Mouse (Mus musculus): ENCODE measurements at regions not wholly inside any gene's neighbourhood (a gene's known extent, or its start where the extent isn't known, plus 50 kb on each side); places are given as distances from the start of the nearest gene placed in this dataset.
"Not testable (repeated sequence)": the region's sequence is repeated elsewhere in the genome, so short reads cannot be mapped to it uniquely, and the experiment has no call there.

DNA sequence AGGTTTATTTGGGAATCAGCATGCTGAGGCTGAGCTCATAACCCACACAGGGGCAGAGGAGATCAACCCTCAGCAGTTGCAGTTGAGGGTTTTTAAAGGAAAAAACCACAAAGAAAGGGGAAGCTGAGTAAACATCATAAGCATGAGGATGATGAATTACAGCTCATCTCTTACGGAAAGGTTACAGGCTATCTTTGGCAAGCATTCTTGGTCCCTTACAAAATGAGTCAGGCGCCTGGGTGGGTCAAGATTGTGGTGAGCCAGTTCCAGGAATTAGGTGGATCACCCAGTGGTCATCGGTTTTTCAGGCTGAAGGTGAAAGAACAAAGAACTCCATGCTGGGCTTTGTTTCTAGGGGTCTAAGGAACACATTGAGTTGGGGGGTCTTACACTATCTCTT is 121.5 kb downstream of the Anxa5 start:
- TF ChIP-seq MAX (IDR thresholded peaks at IDR 0.05), result peak; percentile 10
- not testable (repeated sequence) for H3K79me3 ChIP-seq (ENCODE audit: low read depth); H3K36me3 ChIP-seq (ENCODE audit: control insufficient read depth, insufficient read depth); H3K27me3 ChIP-seq (ENCODE audit: control insufficient read depth, insufficient read depth, insufficient read length); H3ac ChIP-seq (ENCODE audit: control insufficient read depth, insufficient read length, low read depth); H3K79me2 ChIP-seq (ENCODE audit: control insufficient read depth, insufficient read depth); H3K4me3 ChIP-seq (ENCODE audit: insufficient read depth, poor library complexity, severe bottlenecking)

DNA sequence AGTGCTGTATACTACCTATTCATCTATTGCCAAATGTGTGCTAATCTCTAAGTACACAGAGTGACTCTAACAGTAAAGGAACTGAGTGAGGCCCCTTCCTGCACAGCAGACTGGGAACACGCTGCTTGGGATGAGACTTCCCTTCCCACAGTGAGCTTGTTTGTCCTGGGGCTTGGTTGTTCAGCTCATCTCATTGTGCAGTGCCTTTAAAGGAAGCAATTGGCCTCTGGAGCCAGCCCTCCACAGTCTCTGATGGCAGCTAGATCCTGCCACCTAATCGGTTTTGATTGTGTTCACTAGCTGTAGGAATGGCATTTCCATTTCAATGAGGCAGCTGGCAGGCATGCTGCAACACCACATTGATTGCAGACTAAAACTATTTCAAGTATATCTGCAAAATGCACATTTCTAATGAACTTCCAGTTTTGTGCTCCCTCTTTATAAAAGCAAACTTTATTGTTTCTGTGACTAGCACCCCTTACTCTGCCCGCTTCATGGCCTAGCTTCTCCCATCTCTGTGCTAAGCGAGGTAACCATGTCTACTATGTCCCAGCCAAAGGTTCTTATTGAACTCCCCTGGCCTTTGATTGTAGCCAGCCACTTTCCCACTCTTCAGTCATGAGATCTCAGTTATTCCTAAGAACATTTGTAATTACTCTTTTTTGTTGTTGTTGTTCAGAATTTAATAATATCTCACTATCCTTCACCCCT is 123.5 kb downstream of the Anxa5 start:
- H3K27me3 ChIP-seq (ENCODE audit: control insufficient read depth, insufficient read depth, insufficient read length), result no peaks in the 10 kb centered on the region
- no peaks in the 10 kb centered on the region for H3K79me3 ChIP-seq (ENCODE audit: low read depth)
- H3ac ChIP-seq (ENCODE audit: control insufficient read depth, insufficient read length, low read depth), result no peak overlapping the region
- no peaks in the 10 kb centered on the region for H3K36me3 ChIP-seq (ENCODE audit: control insufficient read depth, insufficient read depth)
- H3K4me3 ChIP-seq (ENCODE audit: insufficient read depth, poor library complexity, severe bottlenecking), result no peak overlapping the region
- TF ChIP-seq CEBPB (IDR thresholded peaks at IDR 0.05; ENCODE audit: low read depth) (no peak), USF1 (IDR thresholded peaks at IDR 0.05; ENCODE audit: low read depth) (no peak), MYOD1 (IDR thresholded peaks at IDR 0.05; ENCODE audit: control insufficient read depth, insufficient read length, low read depth) (no peak), CTCF (IDR thresholded peaks at IDR 0.05; ENCODE audit: control insufficient read depth, insufficient read depth, insufficient read length) (no peak), FOSL1 (IDR thresholded peaks at IDR 0.05; ENCODE audit: insufficient read depth, low read length, poor library complexity, severe bottlenecking) (no peak), MAX (IDR thresholded peaks at IDR 0.05) (no peak), MYOG (IDR thresholded peaks at IDR 0.05; ENCODE audit: control insufficient read depth, extremely low read depth, insufficient read length) (no peak)
- H3K79me2 ChIP-seq (ENCODE audit: control insufficient read depth, insufficient read depth), result no peaks in the 10 kb centered on the region

DNA sequence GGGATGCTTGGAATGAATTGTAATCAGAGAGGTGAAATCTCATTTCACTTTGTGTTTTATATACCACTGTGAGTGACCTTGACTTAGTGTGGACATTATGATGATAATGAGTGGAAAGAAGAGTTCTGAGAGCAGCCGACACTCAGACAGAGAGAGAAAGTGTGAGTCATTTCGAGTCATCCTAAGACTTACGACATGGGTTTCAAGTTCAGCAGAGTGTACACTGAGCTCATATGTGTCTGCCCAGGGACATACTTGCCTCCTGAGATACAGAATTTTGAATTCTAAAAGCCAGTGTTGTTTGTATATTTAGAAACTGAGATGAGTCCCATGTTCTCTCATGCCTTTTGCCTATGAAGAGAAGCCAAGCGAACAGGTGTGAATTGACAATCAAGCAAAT is 126.6 kb downstream of the Anxa5 start:
- Histone ChIP-seq H3ac (ENCODE audit: control insufficient read depth, insufficient read length, low read depth) (no peak overlapping the region), H3K4me3 (ENCODE audit: insufficient read depth, poor library complexity, severe bottlenecking) (no peak overlapping the region), H3K79me2 (ENCODE audit: control insufficient read depth, insufficient read depth) (no peaks in the 10 kb centered on the region), H3K36me3 (ENCODE audit: control insufficient read depth, insufficient read depth) (no peaks in the 10 kb centered on the region), H3K27me3 (ENCODE audit: control insufficient read depth, insufficient read depth, insufficient read length) (no peaks in the 10 kb centered on the region), H3K79me3 (ENCODE audit: low read depth) (no peaks in the 10 kb centered on the region)
- TF ChIP-seq FOSL1 (IDR thresholded peaks at IDR 0.05; ENCODE audit: insufficient read depth, low read length, poor library complexity, severe bottlenecking), result no peak
- no peak for TF ChIP-seq MYOG (IDR thresholded peaks at IDR 0.05; ENCODE audit: control insufficient read depth, extremely low read depth, insufficient read length)
- TF ChIP-seq USF1 (IDR thresholded peaks at IDR 0.05; ENCODE audit: low read depth), result no peak
- TF ChIP-seq CTCF (IDR thresholded peaks at IDR 0.05; ENCODE audit: control insufficient read depth, insufficient read depth, insufficient read length), result no peak
- TF ChIP-seq MYOD1 (IDR thresholded peaks at IDR 0.05; ENCODE audit: control insufficient read depth, insufficient read length, low read depth), result no peak
- no peak for TF ChIP-seq MAX (IDR thresholded peaks at IDR 0.05)
- TF ChIP-seq CEBPB (IDR thresholded peaks at IDR 0.05; ENCODE audit: low read depth), result no peak

DNA sequence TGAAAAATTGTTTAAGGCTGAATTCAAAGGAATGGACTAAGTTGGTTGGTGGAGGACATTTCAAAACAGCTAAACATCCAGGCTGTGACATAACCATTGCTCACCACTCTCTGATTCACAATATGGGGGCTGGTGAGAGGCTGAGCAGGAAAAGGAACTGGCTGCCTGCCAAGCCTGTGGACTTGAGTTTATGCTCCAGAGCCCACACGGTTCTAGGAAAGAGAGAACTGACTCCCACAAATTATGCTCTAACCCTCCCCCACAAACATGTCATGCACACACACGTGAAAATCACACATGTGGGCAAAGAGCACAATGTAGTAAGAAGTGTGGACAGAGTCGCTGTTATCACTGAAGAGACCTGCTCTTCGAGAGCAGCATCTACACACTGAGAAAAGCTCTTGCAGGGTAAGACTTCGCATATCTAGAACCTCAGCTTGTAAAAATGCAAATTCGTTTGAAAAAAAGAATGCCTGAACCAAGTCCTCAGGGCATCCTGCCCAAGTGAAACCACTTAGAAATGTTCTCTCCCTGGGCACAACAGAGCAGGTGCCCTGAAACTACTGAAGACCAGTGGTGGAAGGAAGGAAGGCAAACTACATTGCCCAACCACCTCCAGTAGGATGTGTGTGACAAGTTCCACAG is 118.9 kb upstream of the Qrfpr start:
- TF ChIP-seq MAX (IDR thresholded peaks at IDR 0.05), result no peak
- peak; percentile 13 for TF ChIP-seq CEBPB (IDR thresholded peaks at IDR 0.05; ENCODE audit: low read depth)
- TF ChIP-seq CTCF (IDR thresholded peaks at IDR 0.05; ENCODE audit: control insufficient read depth, insufficient read depth, insufficient read length), result no peak
- no peak for TF ChIP-seq MYOD1 (IDR thresholded peaks at IDR 0.05; ENCODE audit: control insufficient read depth, insufficient read length, low read depth)
- TF ChIP-seq USF1 (IDR thresholded peaks at IDR 0.05; ENCODE audit: low read depth), result no peak
- Histone ChIP-seq H3K4me3 (ENCODE audit: insufficient read depth, poor library complexity, severe bottlenecking) (no peak overlapping the region), H3K27me3 (ENCODE audit: control insufficient read depth, insufficient read depth, insufficient read length) (no peaks in the 10 kb centered on the region), H3K79me2 (ENCODE audit: control insufficient read depth, insufficient read depth) (no peaks in the 10 kb centered on the region), H3K79me3 (ENCODE audit: low read depth) (no peaks in the 10 kb centered on the region), H3ac (ENCODE audit: control insufficient read depth, insufficient read length, low read depth) (no peak overlapping the region), H3K36me3 (ENCODE audit: control insufficient read depth, insufficient read depth) (no peaks in the 10 kb centered on the region)

DNA sequence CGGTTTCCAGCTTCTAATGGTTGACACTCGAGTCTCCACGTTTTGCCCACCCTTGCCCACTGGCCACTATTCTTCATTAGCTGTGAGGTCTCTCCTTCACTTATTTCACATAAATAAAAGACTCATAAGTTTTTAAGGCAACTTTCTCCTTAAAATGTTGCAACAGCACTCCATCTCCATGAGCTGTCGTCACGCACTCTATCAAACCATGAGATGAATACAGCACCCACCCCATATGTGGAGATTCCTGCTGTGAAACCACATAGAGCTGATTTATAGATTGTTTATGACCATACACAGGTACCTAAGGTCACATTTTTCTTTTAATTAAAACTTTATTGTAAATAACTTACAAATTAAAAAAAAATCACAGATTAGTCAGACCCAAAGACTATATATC is 117.5 kb upstream of the Qrfpr start:
- Histone ChIP-seq H3K36me3 (ENCODE audit: control insufficient read depth, insufficient read depth) (no peaks in the 10 kb centered on the region), H3K27me3 (ENCODE audit: control insufficient read depth, insufficient read depth, insufficient read length) (no peaks in the 10 kb centered on the region), H3K4me3 (ENCODE audit: insufficient read depth, poor library complexity, severe bottlenecking) (no peak overlapping the region), H3K79me3 (ENCODE audit: low read depth) (no peaks in the 10 kb centered on the region), H3K79me2 (ENCODE audit: control insufficient read depth, insufficient read depth) (no peaks in the 10 kb centered on the region), H3ac (ENCODE audit: control insufficient read depth, insufficient read length, low read depth) (no peak overlapping the region)
- TF ChIP-seq CTCF (IDR thresholded peaks at IDR 0.05; ENCODE audit: control insufficient read depth, insufficient read depth, insufficient read length), result no peak
- TF ChIP-seq USF1 (IDR thresholded peaks at IDR 0.05; ENCODE audit: low read depth), result no peak
- TF ChIP-seq MAX (IDR thresholded peaks at IDR 0.05), result no peak
- TF ChIP-seq FOSL1 (IDR thresholded peaks at IDR 0.05; ENCODE audit: insufficient read depth, low read length, poor library complexity, severe bottlenecking), result no peak
- no peak for TF ChIP-seq CEBPB (IDR thresholded peaks at IDR 0.05; ENCODE audit: low read depth)
- no peak for TF ChIP-seq MYOD1 (IDR thresholded peaks at IDR 0.05; ENCODE audit: control insufficient read depth, insufficient read length, low read depth)
- TF ChIP-seq MYOG (IDR thresholded peaks at IDR 0.05; ENCODE audit: control insufficient read depth, extremely low read depth, insufficient read length), result no peak

DNA sequence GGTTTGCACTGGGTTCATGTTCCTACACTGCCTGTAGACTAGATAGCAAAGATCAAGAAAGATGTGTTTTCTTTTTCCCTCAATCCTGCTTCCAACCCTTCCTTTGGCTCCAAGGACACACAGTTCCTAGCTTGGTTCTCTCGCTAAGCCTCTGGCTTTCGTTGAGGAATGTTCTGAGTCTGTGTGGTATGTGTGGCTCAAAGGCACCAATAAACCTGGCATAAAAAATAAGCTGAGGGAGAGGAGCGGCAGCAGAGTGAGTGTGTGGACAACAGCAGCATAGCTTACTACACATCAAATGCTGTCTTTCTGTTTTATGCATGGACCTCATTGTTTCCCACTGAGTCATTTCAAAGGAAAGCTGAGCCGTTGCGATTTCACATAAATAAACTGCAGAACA is 112.2 kb upstream of the Qrfpr start:
- Histone ChIP-seq H3K79me2 (ENCODE audit: control insufficient read depth, insufficient read depth) (no peaks in the 10 kb centered on the region), H3K4me3 (ENCODE audit: insufficient read depth, poor library complexity, severe bottlenecking) (no peak overlapping the region), H3ac (ENCODE audit: control insufficient read depth, insufficient read length, low read depth) (no peak overlapping the region), H3K36me3 (ENCODE audit: control insufficient read depth, insufficient read depth) (no peaks in the 10 kb centered on the region), H3K79me3 (ENCODE audit: low read depth) (no peaks in the 10 kb centered on the region), H3K27me3 (ENCODE audit: control insufficient read depth, insufficient read depth, insufficient read length) (no peaks in the 10 kb centered on the region)
- TF ChIP-seq MAX (IDR thresholded peaks at IDR 0.05) (no peak), MYOG (IDR thresholded peaks at IDR 0.05; ENCODE audit: control insufficient read depth, extremely low read depth, insufficient read length) (no peak), MYOD1 (IDR thresholded peaks at IDR 0.05; ENCODE audit: control insufficient read depth, insufficient read length, low read depth) (no peak), FOSL1 (IDR thresholded peaks at IDR 0.05; ENCODE audit: insufficient read depth, low read length, poor library complexity, severe bottlenecking) (no peak)

Measured in C2C12 (cell line).